Mouse (Mus musculus) olfactory bulb, adult 2 months (tissue): Measurements from ENCODE around the gene Hoxb6.

Experiments used
- CTCF ChIP-seq: fragments of 200-500 bp; IDR thresholded peaks from 2 replicates; pipeline ENCODE4 v1.5.1; 2012; ENCODE audit warnings: low read depth, mild to moderate bottlenecking, low read length, moderate library complexity; ENCODE audit not compliant: insufficient read depth
- POLR2A ChIP-seq: fragments of 200-500 bp; IDR thresholded peaks from 2 replicates; pipeline ENCODE4 v1.6.1; 2012; ENCODE audit warnings: mild to moderate bottlenecking, low read depth, low read length, moderate library complexity; ENCODE audit not compliant: insufficient read depth

- TF ChIP-seq POLR2A (no peak), CTCF (no peak)
Observed at GRCm38 (mm10) chr11:96321846-96322245, 29.6 kb downstream of the Hoxb6 start.
